11 mouse cellular contexts compared by ENCODE assay signal in genomic region chr2:103690828-103691227, GRCm38 (mm10).
DNase-seq lines count a peak whose midpoint lies in the region; ATAC-seq lines count a peak whose summit lies in the region.
"Had no signal": no experiment of that assay in that cellular context is flagged by ENCODE, and none has a peak within 500 bp of the region (broad histone marks: within the 10 kb centered on the region; RNA-seq: fewer than 3 reads in every experiment).

No protein-coding gene starts in this region.

- peaks cover 11 to 14% of the 10 kb centered on the region in 2 experiments for H3K4me1 ChIP-seq in heart, embryonic 14.5 days (ENCODE audit: control insufficient read depth in 2 of 2, insufficient read depth in 2 of 2, low read length in 2 of 2)
- H3K4me1 ChIP-seq in embryonic facial prominence, embryonic 14.5 days (ENCODE audit: control insufficient read depth, insufficient read depth, low read length), result peaks cover 27% of the 10 kb centered on the region
- H3K4me1 ChIP-seq in hindbrain, embryonic 14.5 days (replicated peaks; ENCODE audit: control insufficient read depth, insufficient read depth, low read length), result peaks cover 8% of the 10 kb centered on the region; the same call in 1 of the 2 replicates
- H3K4me1 ChIP-seq in midbrain, embryonic 16.5 days (ENCODE audit: control insufficient read depth, insufficient read depth, low read length), result no peaks in the 10 kb centered on the region

- intact Hi-C loops in heart, postnatal 14 days (cut with DNase I), result no loop called here

- WGBS in heart, embryonic 14.5 days, result 57% methylated on average over 5 of the region's 5 CpGs
- 36% methylated on average over 5 of the region's 5 CpGs for WGBS in embryonic facial prominence, embryonic 14.5 days
- WGBS in hindbrain, embryonic 14.5 days, result 35% methylated on average over 5 of the region's 5 CpGs
- WGBS in midbrain, embryonic 16.5 days, result 38% methylated on average over 5 of the region's 5 CpGs

- H3K4me2 ChIP-seq in heart, embryonic 14.5 days (ENCODE audit: low read length), result no peak overlapping the region
- H3K4me2 ChIP-seq in embryonic facial prominence, embryonic 14.5 days (ENCODE audit: low read depth, low read length), result no peak overlapping the region
- no peak overlapping the region for H3K4me2 ChIP-seq in hindbrain, embryonic 14.5 days (replicated peaks)
- no peak overlapping the region for H3K4me2 ChIP-seq in midbrain, embryonic 16.5 days (ENCODE audit: low read length)

- peak overlapping the region; percentile 35 to 45; a peak in 1 of 4 replicates for H3K27ac ChIP-seq in heart, embryonic 14.5 days (replicated peaks in 1 of 2; ENCODE audit: control insufficient read depth in 1 of 2, insufficient read depth in 1 of 2, low read depth in 2 of 2, low read length in 2 of 2)
- peak overlapping the region; percentile 45; the same call in 1 of the 2 replicates for H3K27ac ChIP-seq in embryonic facial prominence, embryonic 14.5 days (replicated peaks; ENCODE audit: low read depth, low read length)
- H3K27ac ChIP-seq in hindbrain, embryonic 14.5 days, result peak overlapping the region; percentile 44
- H3K27ac ChIP-seq in midbrain, embryonic 16.5 days (ENCODE audit: low read length), result peak overlapping the region; percentile 12; the same call in 1 of the 2 replicates
- H3K27ac ChIP-seq: kidney, postnatal 0 days had no signal

- no peak overlapping the region for H3K4me3 ChIP-seq in heart, embryonic 14.5 days (ENCODE audit: control insufficient read depth in 1 of 2, insufficient read depth in 1 of 2, low read depth in 1 of 2, low read length in 2 of 2)
- H3K4me3 ChIP-seq in embryonic facial prominence, embryonic 14.5 days (ENCODE audit: low read depth, low read length), result no peak overlapping the region
- H3K4me3 ChIP-seq in hindbrain, embryonic 14.5 days (replicated peaks; ENCODE audit: low read length), result no peak overlapping the region
- no peak overlapping the region for H3K4me3 ChIP-seq in midbrain, embryonic 16.5 days (ENCODE audit: low read depth, low read length)
- H3K4me3 ChIP-seq: erythroblast, embryonic 14.5 days had no signal

- no peak for ATAC-seq in heart, embryonic 14.5 days (ENCODE audit: insufficient number of reproducible peaks, insufficient read depth, low FRiP score, low read depth)
- peak; percentile 13; the same call in 1 of the 2 replicates for ATAC-seq in embryonic facial prominence, embryonic 14.5 days (ENCODE audit: low read depth)
- ATAC-seq in hindbrain, embryonic 14.5 days (ENCODE audit: low FRiP score), result peak; percentile 41
- ATAC-seq in midbrain, embryonic 16.5 days, result peak; percentile 34; the same call in 1 of the 2 replicates
- ATAC-seq in megakaryocyte, adult 5-6 weeks (ENCODE audit: poor library complexity, severe bottlenecking), result no peak
- no peak for ATAC-seq in CD4-positive, CD25-positive, alpha-beta regulatory T cell, adult 4 months

- no peaks in the 10 kb centered on the region for H3K9me3 ChIP-seq in heart, embryonic 14.5 days (ENCODE audit: control insufficient read depth, low read length)
- no peaks in the 10 kb centered on the region for H3K9me3 ChIP-seq in embryonic facial prominence, embryonic 14.5 days (ENCODE audit: control insufficient read depth, low read length)
- no peaks in the 10 kb centered on the region for H3K9me3 ChIP-seq in hindbrain, embryonic 14.5 days (ENCODE audit: control insufficient read depth, low read length)
- no peaks in the 10 kb centered on the region for H3K9me3 ChIP-seq in midbrain, embryonic 16.5 days (replicated peaks; ENCODE audit: control insufficient read depth, low read length, poor library complexity, severe bottlenecking)

- H3K27me3 ChIP-seq in heart, embryonic 14.5 days (ENCODE audit: control insufficient read depth, insufficient read depth, low read length), result no peaks in the 10 kb centered on the region
- no peaks in the 10 kb centered on the region for H3K27me3 ChIP-seq in embryonic facial prominence, embryonic 14.5 days (replicated peaks; ENCODE audit: control insufficient read depth, insufficient read depth, low read length)
- no peaks in the 10 kb centered on the region for H3K27me3 ChIP-seq in hindbrain, embryonic 14.5 days (ENCODE audit: control insufficient read depth, insufficient read depth, low read length)
- H3K27me3 ChIP-seq in midbrain, embryonic 16.5 days (ENCODE audit: control insufficient read depth, insufficient read depth, low read depth, low read length), result no peaks in the 10 kb centered on the region

- H3K36me3 ChIP-seq in heart, embryonic 14.5 days (ENCODE audit: control insufficient read depth, insufficient read depth, low read length), result peaks cover 4% of the 10 kb centered on the region; the same call in 1 of the 2 replicates
- no peaks in the 10 kb centered on the region for H3K36me3 ChIP-seq in embryonic facial prominence, embryonic 14.5 days (ENCODE audit: control insufficient read depth, insufficient read depth, low read length)
- H3K36me3 ChIP-seq in hindbrain, embryonic 14.5 days (replicated peaks; ENCODE audit: control insufficient read depth, insufficient read depth), result no peaks in the 10 kb centered on the region
- no peaks in the 10 kb centered on the region for H3K36me3 ChIP-seq in midbrain, embryonic 16.5 days (ENCODE audit: control insufficient read depth, insufficient read depth, low read length)

- no peak for DNase-seq in heart, postnatal 14 days
- peak; percentile 48 for DNase-seq in embryonic facial prominence, embryonic 14.5 days (ENCODE audit: low spot score)
- no peak for DNase-seq in hindbrain, embryonic 14.5 days (ENCODE audit: low spot score)
- no peak for DNase-seq in cerebellum, adult 18-20 months
- DNase-seq: adrenal gland, postnatal 25 days had no signal

- no peak overlapping the region for H3K9ac ChIP-seq in heart, embryonic 14.5 days (ENCODE audit: low read length)
- H3K9ac ChIP-seq in embryonic facial prominence, embryonic 14.5 days (ENCODE audit: low read depth, low read length), result no peak overlapping the region
- H3K9ac ChIP-seq in hindbrain, embryonic 14.5 days, result no peak overlapping the region
- no peak overlapping the region for H3K9ac ChIP-seq in midbrain, embryonic 16.5 days (ENCODE audit: low read depth, low read length)

Comparison
In these comparisons a context has a peak if more than half of its experiments do, and no peak if none do; other contexts are left out.
1. ATAC-seq: peak in embryonic facial prominence, embryonic 14.5 days (single experiment), hindbrain, embryonic 14.5 days (single experiment) and midbrain, embryonic 16.5 days (single experiment); none in heart, embryonic 14.5 days (single experiment), megakaryocyte, adult 5-6 weeks (single experiment) and CD4-positive, CD25-positive, alpha-beta regulatory T cell, adult 4 months (single experiment).
2. Peak in every context shown above with its lines, with median percentiles within 50 percentile points of each other: H3K27ac ChIP-seq.